Mouse (Mus musculus) liver, embryonic 16.5 days (tissue): Measurements from ENCODE around the gene Plagl1. TPM values are rescaled to one million over a fixed set of nuclear protein-coding genes. Genes with fewer than 3 reads are reported as not detected.

ENCODE experiments used
- ATAC-seq: fragments of 200-750 bp; cut with Nextera tagmentation; 2 replicates; pipeline ENCODE4 v1.8.0; 2017; ENCODE audit warnings: low read depth, mild to moderate bottlenecking, moderate number of reproducible peaks, moderate library complexity
- H3K27ac ChIP-seq: fragments of 300-500 bp; sonication (generic); 2 replicates; pipeline ENCODE4 v1.5.1; 2014; ENCODE audit warnings: mild to moderate bottlenecking, low read length
- H3K27me3 ChIP-seq: fragments of 300-500 bp; sonication (generic); 2 replicates; pipeline ENCODE4 v1.6.1; 2014; ENCODE audit warnings: low read depth, low read length, mixed read lengths; ENCODE audit not compliant: control insufficient read depth, insufficient read depth
- H3K36me3 ChIP-seq: fragments of 300-500 bp; sonication (generic); 2 replicates; pipeline ENCODE4 v1.6.1; 2014; ENCODE audit warnings: mild to moderate bottlenecking; ENCODE audit not compliant: control insufficient read depth, insufficient read depth
- H3K4me1 ChIP-seq: fragments of 300-500 bp; sonication (generic); 2 replicates; pipeline ENCODE4 v1.6.1; 2014; ENCODE audit warnings: low read depth, low read length, mixed read lengths; ENCODE audit not compliant: control insufficient read depth
- H3K4me2 ChIP-seq: fragments of 300-500 bp; sonication (generic); 2 replicates; pipeline ENCODE4 v1.6.1; 2014; ENCODE audit warnings: low read depth, low read length, mixed read lengths
- H3K4me3 ChIP-seq: fragments of 300-500 bp; sonication (generic); 2 replicates; pipeline ENCODE4 v1.5.1; 2014; ENCODE audit warnings: low read depth, mild to moderate bottlenecking, low read length
- H3K9ac ChIP-seq: fragments of 300-500 bp; sonication (generic); 2 replicates; pipeline ENCODE4 v1.6.1; 2014; ENCODE audit warnings: low read depth, low read length
- H3K9me3 ChIP-seq: fragments of 300-500 bp; sonication (generic); replicated peaks from 2 replicates; pipeline ENCODE4 v1.6.1; 2016; ENCODE audit warnings: low read length; ENCODE audit not compliant: control insufficient read depth
- WGBS: fragments of 180-500 bp; shearing (Covaris S2); extraction: QIAGEN DNeasy Blood & Tissue Kit; methylation state at CpG from one replicate; pipeline ENCODE4 v1.1.7; 2014; ENCODE audit not compliant: insufficient replicate concordance; 5-methylcytosine and 5-hydroxymethylcytosine counted together
- polyA plus RNA-seq: library from polyadenylated mRNA; unstranded; fragments of >200 nt; fragmentation: Nextera tagmentation; extraction: Ambion mirVana; gene quantifications from 2 replicates; pipeline ENCODE4 v1.2.1, GENCODE M21; 2015

Plagl1 gene
- polyA plus RNA-seq, 1 experiment from 2014 or later, result 24.6 TPM

GRCm38 (mm10) chr10:13168461-13168860 is 108.2 kb downstream of the Plagl1 start:
- ATAC-seq, result no peak
- H3K4me2 ChIP-seq, result no peak overlapping the region
- WGBS, result 61% methylated on average over 5 of the region's 5 CpGs
- H3K27me3 ChIP-seq, result no peaks in the 10 kb centered on the region
- H3K36me3 ChIP-seq, result no peaks in the 10 kb centered on the region
- H3K9me3 ChIP-seq, result no peaks in the 10 kb centered on the region
- H3K27ac ChIP-seq, result no peak overlapping the region
- H3K4me3 ChIP-seq, result no peak overlapping the region
- H3K4me1 ChIP-seq, result no peaks in the 10 kb centered on the region
- H3K9ac ChIP-seq, result no peak overlapping the region

- Histone ChIP-seq H3K36me3 (no peaks in the 10 kb centered on the region), H3K9ac (no peak overlapping the region), H3K9me3 (no peaks in the 10 kb centered on the region), H3K4me1 (no peaks in the 10 kb centered on the region), H3K27me3 (no peaks in the 10 kb centered on the region), H3K4me3 (no peak overlapping the region), H3K27ac (no peak overlapping the region), H3K4me2 (no peak overlapping the region)
- ATAC-seq, result no peak
- 33% methylated on average over 12 of the region's 12 CpGs for WGBS
Measured at GRCm38 (mm10) chr10:13170739-13171448, 110.6 kb downstream of the Plagl1 start.

GRCm38 (mm10) chr10:13171461-13171860 is 111.2 kb downstream of the Plagl1 start:
- Histone ChIP-seq H3K27me3 (no peaks in the 10 kb centered on the region), H3K4me1 (no peaks in the 10 kb centered on the region), H3K4me3 (no peak overlapping the region), H3K9ac (no peak overlapping the region), H3K9me3 (no peaks in the 10 kb centered on the region), H3K27ac (no peak overlapping the region), H3K4me2 (no peak overlapping the region), H3K36me3 (no peaks in the 10 kb centered on the region)
- ATAC-seq, result no peak
- 31% methylated on average over 2 of the region's 2 CpGs for WGBS

DNA sequence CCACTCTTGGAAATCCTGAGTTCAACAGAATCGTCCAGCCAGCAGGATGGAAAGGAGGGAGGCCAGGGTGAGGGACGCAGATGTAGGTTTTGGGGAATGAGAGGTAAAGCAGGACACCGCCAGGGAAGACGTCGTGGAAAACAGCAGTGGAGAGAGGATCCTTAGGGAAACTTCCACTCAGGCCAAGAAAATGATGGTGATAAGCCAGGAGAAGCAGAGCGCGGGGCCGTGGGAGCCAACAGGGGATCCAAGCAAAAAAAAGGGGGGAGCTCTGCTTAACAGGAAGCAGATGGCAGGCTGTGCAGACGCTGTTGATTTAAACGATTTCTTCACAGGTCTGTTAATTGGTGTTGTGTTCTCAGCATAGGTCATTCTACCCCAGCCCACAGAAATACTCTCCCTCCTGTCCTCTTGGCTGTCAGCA is 112.5 kb downstream of the Plagl1 start:
- no peak overlapping the region for H3K27ac ChIP-seq
- no peaks in the 10 kb centered on the region for H3K27me3 ChIP-seq
- H3K9ac ChIP-seq, result no peak overlapping the region
- WGBS, result 33% methylated on average over 10 of the region's 10 CpGs
- no peak overlapping the region for H3K4me3 ChIP-seq
- H3K4me2 ChIP-seq, result no peak overlapping the region
- H3K36me3 ChIP-seq, result peaks cover 6% of the 10 kb centered on the region; the same call in 1 of the 2 replicates
- no peaks in the 10 kb centered on the region for H3K9me3 ChIP-seq
- no peaks in the 10 kb centered on the region for H3K4me1 ChIP-seq
- no peak for ATAC-seq

- Histone ChIP-seq H3K9ac (no peak overlapping the region), H3K4me1 (no peaks in the 10 kb centered on the region), H3K27ac (no peak overlapping the region), H3K4me2 (no peak overlapping the region), H3K9me3 (no peaks in the 10 kb centered on the region), H3K27me3 (no peaks in the 10 kb centered on the region), H3K36me3 (peaks cover 17% of the 10 kb centered on the region), H3K4me3 (no peak overlapping the region)
- 74% methylated on average over 7 of the region's 7 CpGs for WGBS
- ATAC-seq, result no peak
Measured at GRCm38 (mm10) chr10:13175866-13176265, 115.6 kb downstream of the Plagl1 start.

GRCm38 (mm10) chr10:13177973-13178624 is 117.8 kb downstream of the Plagl1 start, which contains the start of gene Zc2hc1b:
Gene Zc2hc1b, minus strand, starts transcription at chr10:13178023.
- Histone ChIP-seq H3K9me3 (no peaks in the 10 kb centered on the region), H3K4me2 (no peak within 1 kb of the TSS), H3K4me1 (no peaks in the 10 kb centered on the region), H3K36me3 (peaks cover 24% of the 10 kb centered on the region), H3K27me3 (no peaks in the 10 kb centered on the region), H3K9ac (no peak within 1 kb of the TSS), H3K27ac (no peak within 1 kb of the TSS), H3K4me3 (no peak within 1 kb of the TSS)
- 71% methylated on average over 7 of the region's 7 CpGs for whole genome bisulfite sequencing
- no peak for ATAC-seq

DNA sequence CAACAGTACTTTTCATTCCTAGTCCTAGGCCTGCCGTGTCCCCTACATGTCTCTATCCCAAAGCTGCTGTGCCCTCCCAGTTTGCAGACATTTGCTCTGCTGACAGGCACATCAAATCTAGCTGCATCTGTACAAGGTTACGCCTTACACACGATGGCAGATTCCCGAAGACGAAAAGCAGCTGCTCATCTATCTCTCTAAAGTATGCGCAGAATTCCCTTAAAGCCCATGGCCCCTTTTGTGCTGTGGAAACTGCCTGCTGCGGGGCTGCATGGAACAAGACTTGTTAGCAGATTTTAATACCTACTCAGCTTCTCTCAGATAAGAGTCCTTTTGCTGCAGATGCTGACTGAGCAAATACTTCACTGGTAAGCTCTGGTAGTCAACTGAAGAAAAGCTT is 119.9 kb downstream of the Plagl1 start:
- no peaks in the 10 kb centered on the region for H3K27me3 ChIP-seq
- no peak overlapping the region for H3K9ac ChIP-seq
- H3K9me3 ChIP-seq, result no peaks in the 10 kb centered on the region
- peaks cover 27% of the 10 kb centered on the region for H3K36me3 ChIP-seq
- no peak overlapping the region for H3K27ac ChIP-seq
- no peaks in the 10 kb centered on the region for H3K4me1 ChIP-seq
- H3K4me2 ChIP-seq, result no peak overlapping the region
- ATAC-seq, result no peak
- no peak overlapping the region for H3K4me3 ChIP-seq
- 81% methylated on average over 7 of the region's 7 CpGs for WGBS

Other genes with a start within 250 kb of the Plagl1 start
- 8.6 and 10.2 TPM in 2 replicates for gene Utrn, start 191.1 kb upstream of the Plagl1 start, polyA plus RNA-seq
- 9.3 and 10.8 TPM in 2 replicates for gene Stx11, start 96.2 kb upstream of the Plagl1 start, polyA plus RNA-seq
- 14.5 and 15.7 TPM in 2 replicates for gene Sf3b5, start 55.2 kb upstream of the Plagl1 start, polyA plus RNA-seq
- gene Zc2hc1b, start 117.5 kb downstream of the Plagl1 start, polyA plus RNA-seq, result not detected in 2 replicates
- gene Ltv1, start 132.7 kb downstream of the Plagl1 start, polyA plus RNA-seq, result 21.5 and 23.2 TPM in 2 replicates